ENCODE assay signal across 7 mouse cellular contexts in the genomic region with DNA sequence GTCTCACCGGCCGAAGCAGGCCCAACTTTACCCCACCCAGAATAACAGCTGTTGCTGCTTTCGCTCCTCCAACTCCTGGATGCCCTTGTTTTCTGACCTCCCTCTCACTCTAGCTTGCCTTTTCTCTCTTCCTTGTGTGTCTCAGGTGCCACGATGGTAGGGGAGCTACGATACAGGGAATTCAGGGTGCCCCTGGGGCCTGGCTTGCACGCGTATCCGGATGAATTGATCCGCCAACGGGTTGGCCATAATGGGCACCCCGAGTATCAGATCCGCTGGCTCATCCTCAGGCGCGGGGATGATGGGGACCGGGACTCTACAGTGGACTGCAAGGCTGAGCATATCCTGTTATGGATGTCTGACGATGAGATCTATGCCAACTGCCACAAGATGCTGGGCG. TPM values are rescaled to one million over a fixed set of nuclear protein-coding genes. Genes with fewer than 3 reads are reported as not detected.
DNase-seq lines count a peak whose midpoint lies in the region; ATAC-seq lines count a peak whose summit lies in the region.

No protein-coding gene starts in this region.

- no peaks in the 10 kb centered on the region for H3K9me3 ChIP-seq in neural tube, embryonic 11.5 days (ENCODE audit: control insufficient read depth, low read length)
- H3K9me3 ChIP-seq in forebrain, embryonic 13.5 days (replicated peaks): no peaks in the 10 kb centered on the region
- H3K9me3 ChIP-seq in limb, embryonic 13.5 days: no peaks in the 10 kb centered on the region
- no peaks in the 10 kb centered on the region for H3K9me3 ChIP-seq in stomach, embryonic 15.5 days

- peaks cover 25% of the 10 kb centered on the region for H3K4me1 ChIP-seq in neural tube, embryonic 11.5 days (ENCODE audit: control insufficient read depth, insufficient read depth, low read length)
- H3K4me1 ChIP-seq in forebrain, embryonic 13.5 days: peaks cover 48% of the 10 kb centered on the region
- H3K4me1 ChIP-seq in limb, embryonic 13.5 days: peaks cover 45% of the 10 kb centered on the region
- H3K4me1 ChIP-seq in stomach, embryonic 15.5 days: peaks cover 33% of the 10 kb centered on the region

- H3K9ac ChIP-seq in neural tube, embryonic 11.5 days (ENCODE audit: low read length): peak overlapping the region; percentile 91
- peak overlapping the region; percentile 92 for H3K9ac ChIP-seq in forebrain, embryonic 13.5 days
- peak overlapping the region; percentile 95 for H3K9ac ChIP-seq in limb, embryonic 13.5 days
- H3K9ac ChIP-seq in stomach, embryonic 15.5 days: peak overlapping the region; percentile 74; the same call in 1 of the 2 replicates

- no peaks in the 10 kb centered on the region for H3K27me3 ChIP-seq in neural tube, embryonic 11.5 days (ENCODE audit: control insufficient read depth, insufficient read depth, low read length)
- H3K27me3 ChIP-seq in forebrain, embryonic 13.5 days: no peaks in the 10 kb centered on the region
- H3K27me3 ChIP-seq in limb, embryonic 13.5 days: no peaks in the 10 kb centered on the region
- H3K27me3 ChIP-seq in stomach, embryonic 15.5 days (replicated peaks): no peaks in the 10 kb centered on the region

- DNase-seq in neural tube, embryonic 11.5 days (ENCODE audit: low spot score): no peak
- DNase-seq in neural tube, embryonic 10.5 days (ENCODE audit: extremely low spot score, low spot score): no peak
- no peak for DNase-seq in gastrocnemius, adult 8-10 months (ENCODE audit: low spot score in 2 of 2)
- no peak for DNase-seq in gastrocnemius, postnatal 10 days

- no peak for ATAC-seq in neural tube, embryonic 11.5 days (ENCODE audit: insufficient read depth, low FRiP score, low TSS enrichment)
- no peak for ATAC-seq in forebrain, embryonic 13.5 days
- ATAC-seq in limb, embryonic 13.5 days (ENCODE audit: low FRiP score, low read depth): no peak
- ATAC-seq in stomach, embryonic 15.5 days (ENCODE audit: insufficient read depth, low FRiP score, low read depth): no peak

- WGBS in neural tube, embryonic 11.5 days: 77% methylated on average over 17 of the region's 17 CpGs
- 79% methylated on average over 17 of the region's 17 CpGs for WGBS in forebrain, embryonic 13.5 days
- 75% methylated on average over 17 of the region's 17 CpGs for WGBS in limb, embryonic 13.5 days
- WGBS in stomach, embryonic 15.5 days: 66% methylated on average over 17 of the region's 17 CpGs

- peaks cover 6% of the 10 kb centered on the region for H3K36me3 ChIP-seq in neural tube, embryonic 11.5 days (ENCODE audit: control insufficient read depth, insufficient read depth, low read length)
- H3K36me3 ChIP-seq in forebrain, embryonic 13.5 days (ENCODE audit: poor library complexity, severe bottlenecking): peaks cover 48% of the 10 kb centered on the region
- peaks cover 59% of the 10 kb centered on the region for H3K36me3 ChIP-seq in limb, embryonic 13.5 days
- peaks cover 33% of the 10 kb centered on the region for H3K36me3 ChIP-seq in stomach, embryonic 15.5 days

- 0 out of 2 replicates have a peak overlapping the region, but pooled peaks have one; percentile 90 for H3K27ac ChIP-seq in neural tube, embryonic 11.5 days (ENCODE audit: low read depth, low read length)
- H3K27ac ChIP-seq in forebrain, embryonic 13.5 days: peak overlapping the region; percentile 94; the same call in 1 of the 2 replicates
- H3K27ac ChIP-seq in limb, embryonic 13.5 days: peak overlapping the region; percentile 98
- peak overlapping the region; percentile 96 for H3K27ac ChIP-seq in stomach, embryonic 15.5 days

- H3K4me2 ChIP-seq in neural tube, embryonic 11.5 days (ENCODE audit: low read depth): peak overlapping the region; percentile 92
- peak overlapping the region; percentile 91 for H3K4me2 ChIP-seq in forebrain, embryonic 13.5 days
- peak overlapping the region; percentile 94 for H3K4me2 ChIP-seq in limb, embryonic 13.5 days (replicated peaks)
- H3K4me2 ChIP-seq in stomach, embryonic 15.5 days: peak overlapping the region; percentile 70

- peak overlapping the region; percentile 60 for H3K4me3 ChIP-seq in neural tube, embryonic 11.5 days (ENCODE audit: low read depth, low read length)
- peak overlapping the region; percentile 68 for H3K4me3 ChIP-seq in forebrain, embryonic 13.5 days
- H3K4me3 ChIP-seq in limb, embryonic 13.5 days: peak overlapping the region; percentile 80
- H3K4me3 ChIP-seq in stomach, embryonic 15.5 days (replicated peaks): peak overlapping the region; percentile 67

RNA-seq across cellular contexts. Expression of a gene that starts 1.2 kb away (rescaled TPM):
- polyA plus RNA-seq in neural tube, embryonic 11.5 days (2014; fragmentation: Nextera tagmentation; extraction: Ambion mirVana): 31.7 and 37.0 TPM in 2 replicates
- polyA plus RNA-seq in forebrain, embryonic 13.5 days (2015; fragmentation: Nextera tagmentation; extraction: Ambion mirVana): 33.5 and 39.0 TPM in 2 replicates
- polyA plus RNA-seq in limb, embryonic 13.5 days (2015; fragmentation: Nextera tagmentation; extraction: Ambion mirVana): 63.2 and 66.0 TPM in 2 replicates
- 42.9 and 49.5 TPM in 2 replicates for polyA plus RNA-seq in stomach, embryonic 15.5 days (2015; fragmentation: Nextera tagmentation; extraction: Ambion mirVana)
- total RNA-seq in gastrocnemius, adult 8-10 months (2022): 1 to 10 TPM; 2.7 to 3.7 (median 3.0) TPM
- total RNA-seq in gastrocnemius, postnatal 10 days (2021): 10 to 100 TPM; 39.8 to 50.5 TPM

RNA-seq across cellular contexts. Expression of a gene that starts 5.3 kb away (rescaled TPM):
- polyA plus RNA-seq in neural tube, embryonic 11.5 days (2014; fragmentation: Nextera tagmentation; extraction: Ambion mirVana): 104 and 113 TPM in 2 replicates
- 89.0 and 97.3 TPM in 2 replicates for polyA plus RNA-seq in forebrain, embryonic 13.5 days (2015; fragmentation: Nextera tagmentation; extraction: Ambion mirVana)
- 104 and 106 TPM in 2 replicates for polyA plus RNA-seq in limb, embryonic 13.5 days (2015; fragmentation: Nextera tagmentation; extraction: Ambion mirVana)
- polyA plus RNA-seq in stomach, embryonic 15.5 days (2015; fragmentation: Nextera tagmentation; extraction: Ambion mirVana): 112 and 126 TPM in 2 replicates
- total RNA-seq in gastrocnemius, adult 8-10 months (2022): 100 to 1,000 TPM in 2 of 4 experiments, 10 to 100 TPM in 2; 88.6 to 106 (median 98.1) TPM
- 100 to 1,000 TPM; 101 to 117 TPM for total RNA-seq in gastrocnemius, postnatal 10 days (2021)

RNA-seq across cellular contexts. Expression of a gene that starts 5.5 kb away (rescaled TPM):
- 36.4 and 38.4 TPM in 2 replicates for polyA plus RNA-seq in neural tube, embryonic 11.5 days (2014; fragmentation: Nextera tagmentation; extraction: Ambion mirVana)
- 44.3 and 47.7 TPM in 2 replicates for polyA plus RNA-seq in forebrain, embryonic 13.5 days (2015; fragmentation: Nextera tagmentation; extraction: Ambion mirVana)
- 26.4 and 26.5 TPM in 2 replicates for polyA plus RNA-seq in limb, embryonic 13.5 days (2015; fragmentation: Nextera tagmentation; extraction: Ambion mirVana)
- polyA plus RNA-seq in stomach, embryonic 15.5 days (2015; fragmentation: Nextera tagmentation; extraction: Ambion mirVana): 38.4 and 41.4 TPM in 2 replicates
- 10 to 100 TPM; 13.2 to 14.4 (median 13.5) TPM for total RNA-seq in gastrocnemius, adult 8-10 months (2022)
- total RNA-seq in gastrocnemius, postnatal 10 days (2021): 10 to 100 TPM; 18.7 to 19.5 TPM

RNA-seq across cellular contexts. Expression of a gene that starts 22.0 kb away (rescaled TPM):
- 32.9 and 35.8 TPM in 2 replicates for polyA plus RNA-seq in neural tube, embryonic 11.5 days (2014; fragmentation: Nextera tagmentation; extraction: Ambion mirVana)
- 32.5 and 35.3 TPM in 2 replicates for polyA plus RNA-seq in forebrain, embryonic 13.5 days (2015; fragmentation: Nextera tagmentation; extraction: Ambion mirVana)
- 128 and 138 TPM in 2 replicates for polyA plus RNA-seq in limb, embryonic 13.5 days (2015; fragmentation: Nextera tagmentation; extraction: Ambion mirVana)
- polyA plus RNA-seq in stomach, embryonic 15.5 days (2015; fragmentation: Nextera tagmentation; extraction: Ambion mirVana): 87.6 and 89.8 TPM in 2 replicates
- total RNA-seq in gastrocnemius, adult 8-10 months (2022): under 1 TPM; 0.15 to 0.38 (median 0.30) TPM
- 10 to 100 TPM; 12.6 to 19.3 TPM for total RNA-seq in gastrocnemius, postnatal 10 days (2021)

RNA-seq across cellular contexts. Expression of a gene that starts 22.9 kb away (rescaled TPM):
- polyA plus RNA-seq in neural tube, embryonic 11.5 days (2014; fragmentation: Nextera tagmentation; extraction: Ambion mirVana): 49.8 and 53.5 TPM in 2 replicates
- polyA plus RNA-seq in forebrain, embryonic 13.5 days (2015; fragmentation: Nextera tagmentation; extraction: Ambion mirVana): 54.5 and 59.7 TPM in 2 replicates
- polyA plus RNA-seq in limb, embryonic 13.5 days (2015; fragmentation: Nextera tagmentation; extraction: Ambion mirVana): 67.6 and 73.9 TPM in 2 replicates
- polyA plus RNA-seq in stomach, embryonic 15.5 days (2015; fragmentation: Nextera tagmentation; extraction: Ambion mirVana): 53.2 and 57.2 TPM in 2 replicates
- 10 to 100 TPM in 1 of 4 experiments, 1 to 10 TPM in 3; 8.7 to 10.7 (median 9.2) TPM for total RNA-seq in gastrocnemius, adult 8-10 months (2022)
- total RNA-seq in gastrocnemius, postnatal 10 days (2021): 10 to 100 TPM; 12.8 to 18.2 TPM
